Mouse (Mus musculus) midbrain, embryonic 14.5 days (tissue): ENCODE measurements at regions not wholly inside any gene's neighbourhood (a gene's known extent, or its start where the extent isn't known, plus 50 kb on each side); places are given as distances from the start of the nearest gene placed in this dataset.

ENCODE experiments used
- ATAC-seq: fragments of 200-750 bp; cut with Nextera tagmentation; 2 replicates; pipeline ENCODE4 v1.8.0; 2017; ENCODE audit warnings: moderate number of reproducible peaks, moderate library complexity; ENCODE audit not compliant: low FRiP score, low TSS enrichment
- DNase-seq: peaks from one replicate; pipeline ENCODE4 v3.0.0-alpha.2; 2015
- H3K27ac ChIP-seq: fragments of 300-500 bp; sonication (generic); replicated peaks from 2 replicates; pipeline ENCODE4 v1.5.1; 2014; ENCODE audit warnings: mild to moderate bottlenecking, low read depth, low read length, moderate library complexity
- H3K27me3 ChIP-seq: fragments of 300-500 bp; sonication (generic); 2 replicates; pipeline ENCODE4 v1.6.1; 2014; ENCODE audit warnings: low read length, control low read depth, mixed read lengths; ENCODE audit not compliant: control insufficient read depth, insufficient read depth
- H3K36me3 ChIP-seq: fragments of 300-500 bp; sonication (generic); 2 replicates; pipeline ENCODE4 v1.6.1; 2014; ENCODE audit warnings: low read length, control low read depth; ENCODE audit not compliant: control insufficient read depth, insufficient read depth
- H3K4me1 ChIP-seq: fragments of 300-500 bp; sonication (generic); 2 replicates; pipeline ENCODE4 v1.6.1; 2014; ENCODE audit warnings: mild to moderate bottlenecking, antibody characterized with exemption, low read length, control low read depth; ENCODE audit not compliant: control insufficient read depth, insufficient read depth
- H3K4me2 ChIP-seq: fragments of 300-500 bp; sonication (generic); 2 replicates; pipeline ENCODE4 v1.6.1; 2014; ENCODE audit warnings: mild to moderate bottlenecking, low read length, moderate library complexity
- H3K4me3 ChIP-seq: fragments of 300-500 bp; sonication (generic); replicated peaks from 2 replicates; pipeline ENCODE4 v1.5.1; 2014; ENCODE audit warnings: low read depth, low read length
- H3K9ac ChIP-seq: fragments of 300-500 bp; sonication (generic); replicated peaks from 2 replicates; pipeline ENCODE4 v1.6.1; 2014; ENCODE audit warnings: mild to moderate bottlenecking, low read length, moderate library complexity
- H3K9me3 ChIP-seq: fragments of 300-500 bp; sonication (generic); 2 replicates; pipeline ENCODE4 v1.6.1; 2016; ENCODE audit warnings: low read length, control low read depth, mixed read lengths; ENCODE audit not compliant: control insufficient read depth
- WGBS: fragments of 180-500 bp; shearing (Covaris S2); extraction: QIAGEN DNeasy Blood & Tissue Kit; methylation state at CpG from one replicate; pipeline ENCODE4 v1.1.7; 2014; 5-methylcytosine and 5-hydroxymethylcytosine counted together

- Histone ChIP-seq H3K4me1 (no peaks in the 10 kb centered on the region), H3K9ac (no peak overlapping the region), H3K4me3 (no peak overlapping the region), H3K36me3 (no peaks in the 10 kb centered on the region), H3K27me3 (no peaks in the 10 kb centered on the region), H3K9me3 (no peaks in the 10 kb centered on the region), H3K27ac (no peak overlapping the region), H3K4me2 (no peak overlapping the region)
- WGBS = 61% methylated on average over 1 of the region's 1 CpGs
- no peak for ATAC-seq
- no peak for DNase-seq
Measured at GRCm38 (mm10) chr15:51336441-51336840, 2548.3 kb upstream of the Gm7489 start.

- Histone ChIP-seq H3K27ac (no peak overlapping the region), H3K9ac (no peak overlapping the region), H3K36me3 (no peaks in the 10 kb centered on the region), H3K9me3 (no peaks in the 10 kb centered on the region), H3K4me2 (no peak overlapping the region), H3K4me3 (no peak overlapping the region), H3K4me1 (no peaks in the 10 kb centered on the region), H3K27me3 (no peaks in the 10 kb centered on the region)
- no peak for DNase-seq
- ATAC-seq = no peak
- WGBS = 91% methylated on average over 4 of the region's 4 CpGs
Measured at GRCm38 (mm10) chr15:51346301-51346700, 2538.4 kb upstream of the Gm7489 start.

GRCm38 (mm10) chr15:51363391-51363790 is 2521.3 kb upstream of the Gm7489 start:
- H3K36me3 ChIP-seq = no peaks in the 10 kb centered on the region
- H3K4me3 ChIP-seq = no peak overlapping the region
- DNase-seq (no peak), ATAC-seq (no peak)
- no peaks in the 10 kb centered on the region for H3K9me3 ChIP-seq
- H3K4me2 ChIP-seq = no peak overlapping the region
- WGBS = 81% methylated on average over 7 of the region's 7 CpGs
- no peak overlapping the region for H3K27ac ChIP-seq
- no peaks in the 10 kb centered on the region for H3K4me1 ChIP-seq
- H3K27me3 ChIP-seq = no peaks in the 10 kb centered on the region
- no peak overlapping the region for H3K9ac ChIP-seq

GRCm38 (mm10) chr15:51371162-51371561 is 2513.5 kb upstream of the Gm7489 start:
- Histone ChIP-seq H3K36me3 (no peaks in the 10 kb centered on the region), H3K4me3 (no peak overlapping the region), H3K9ac (no peak overlapping the region), H3K4me2 (no peak overlapping the region), H3K9me3 (no peaks in the 10 kb centered on the region), H3K27me3 (no peaks in the 10 kb centered on the region), H3K27ac (no peak overlapping the region), H3K4me1 (no peaks in the 10 kb centered on the region)
- no peak for ATAC-seq
- no peak for DNase-seq

GRCm38 (mm10) chr15:51390383-51390782 is 2494.3 kb upstream of the Gm7489 start:
- no peaks in the 10 kb centered on the region for H3K27me3 ChIP-seq
- no peak overlapping the region for H3K27ac ChIP-seq
- H3K9me3 ChIP-seq = no peaks in the 10 kb centered on the region
- ATAC-seq (no peak), DNase-seq (no peak)
- H3K4me1 ChIP-seq = no peaks in the 10 kb centered on the region
- WGBS = 91% methylated on average over 2 of the region's 2 CpGs
- H3K36me3 ChIP-seq = no peaks in the 10 kb centered on the region
- no peak overlapping the region for H3K4me2 ChIP-seq
- no peak overlapping the region for H3K4me3 ChIP-seq
- H3K9ac ChIP-seq = no peak overlapping the region

- no peaks in the 10 kb centered on the region for H3K36me3 ChIP-seq
- H3K4me3 ChIP-seq = no peak overlapping the region
- ATAC-seq = no peak
- H3K27me3 ChIP-seq = no peaks in the 10 kb centered on the region
- WGBS = 92% methylated on average over 2 of the region's 2 CpGs
- H3K9ac ChIP-seq = no peak overlapping the region
- no peaks in the 10 kb centered on the region for H3K4me1 ChIP-seq
- no peak overlapping the region for H3K4me2 ChIP-seq
- no peak overlapping the region for H3K27ac ChIP-seq
- DNase-seq = no peak
- no peaks in the 10 kb centered on the region for H3K9me3 ChIP-seq
Measured at GRCm38 (mm10) chr15:51391352-51391751, 2493.4 kb upstream of the Gm7489 start.

GRCm38 (mm10) chr15:51392449-51393405 is 2492.0 kb upstream of the Gm7489 start:
- Histone ChIP-seq H3K4me1 (no peaks in the 10 kb centered on the region), H3K27me3 (no peaks in the 10 kb centered on the region), H3K36me3 (no peaks in the 10 kb centered on the region), H3K9me3 (no peaks in the 10 kb centered on the region), H3K4me2 (no peak overlapping the region), H3K27ac (no peak overlapping the region), H3K4me3 (no peak overlapping the region), H3K9ac (no peak overlapping the region)
- 82% methylated on average over 7 of the region's 7 CpGs for WGBS
- DNase-seq (peak; percentile 20), ATAC-seq (no peak)

- Histone ChIP-seq H3K27me3 (no peaks in the 10 kb centered on the region), H3K36me3 (no peaks in the 10 kb centered on the region), H3K4me2 (no peak overlapping the region), H3K4me3 (no peak overlapping the region), H3K27ac (no peak overlapping the region), H3K4me1 (no peaks in the 10 kb centered on the region), H3K9ac (no peak overlapping the region), H3K9me3 (no peaks in the 10 kb centered on the region)
- ATAC-seq = no peak
- 49% methylated on average over 8 of the region's 8 CpGs for WGBS
- no peak for DNase-seq
Measured at GRCm38 (mm10) chr15:51395961-51396360, 2488.7 kb upstream of the Gm7489 start.

- 86% methylated on average over 3 of the region's 3 CpGs for WGBS
- DNase-seq (no peak), ATAC-seq (no peak)
- Histone ChIP-seq H3K9ac (no peak overlapping the region), H3K9me3 (no peaks in the 10 kb centered on the region), H3K4me3 (no peak overlapping the region), H3K36me3 (no peaks in the 10 kb centered on the region), H3K4me2 (no peak overlapping the region), H3K4me1 (no peaks in the 10 kb centered on the region), H3K27ac (no peak overlapping the region), H3K27me3 (no peaks in the 10 kb centered on the region)
Measured at GRCm38 (mm10) chr15:51403581-51403980, 2481.1 kb upstream of the Gm7489 start.
